Mouse (Mus musculus): ENCODE measurements around the gene Cd5l.
A peak's percentile ranks its signal among the peaks of the same experiment; 100 is the strongest.

- peak; percentile 58 for TF ChIP-seq CTCF (IDR thresholded peaks at IDR 0.05; ENCODE audit: low read depth, low read length)
- TF ChIP-seq POLR2A (IDR thresholded peaks at IDR 0.05; ENCODE audit: extremely low read depth, insufficient read depth, low read length): no peak
These were observed 50.5 kb downstream of the Cd5l start for GRCm38 (mm10) chr3:87408171-87408570.
